Mouse (Mus musculus): ENCODE results near the gene Naa20.
A peak's percentile ranks its signal among the peaks of the same experiment; 100 is the strongest.
"Not testable (repeated sequence)": the region's sequence is repeated elsewhere in the genome, so short reads cannot be mapped to it uniquely, and the experiment has no call there.

Naa20 gene

DNA sequence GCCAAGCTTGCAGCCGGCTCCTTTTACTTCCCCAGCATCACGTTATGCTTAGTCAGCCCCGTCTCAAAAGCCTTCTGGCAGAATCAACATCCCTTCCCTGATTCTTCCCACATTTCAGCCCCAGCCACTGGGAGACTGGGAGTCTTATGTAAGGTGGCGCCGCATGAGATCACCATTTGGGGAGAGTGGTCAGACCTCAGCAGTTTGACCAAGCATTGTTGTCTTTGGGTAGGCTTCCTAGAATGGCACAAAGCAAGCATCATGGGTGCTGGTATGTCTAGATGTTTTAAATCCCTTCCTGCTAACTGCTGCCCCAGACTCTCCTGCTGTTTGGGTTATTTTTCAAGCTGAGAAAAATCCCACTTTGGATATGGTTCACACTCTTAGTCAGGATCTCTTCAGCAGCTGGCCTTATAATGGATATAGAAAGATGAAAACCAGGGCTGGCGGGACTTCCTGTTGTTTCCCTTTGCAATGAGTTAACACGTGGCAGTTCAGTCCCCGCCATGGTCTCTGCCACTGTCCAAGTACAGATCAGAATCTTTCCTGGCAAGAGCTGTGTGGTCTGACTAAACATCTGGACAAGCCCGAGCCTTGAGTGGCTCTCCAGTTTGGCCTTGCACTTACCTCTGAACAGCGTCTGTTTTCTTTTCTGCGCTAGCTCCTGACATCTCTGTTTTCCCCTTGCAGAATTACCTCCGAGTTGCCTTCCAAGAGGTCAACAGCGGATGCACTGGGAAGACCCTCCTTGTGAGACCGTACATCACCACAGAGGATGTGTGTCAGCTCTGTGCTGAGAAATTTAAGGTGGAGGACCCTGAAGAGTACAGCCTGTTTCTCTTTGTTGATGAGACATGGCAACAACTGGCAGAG, 16.8 kb upstream of the Naa20 start:
- DNase-seq (ENCODE audit: low read depth, low spot score): no peak

GRCm38 (mm10) chr2:145887937-145888765, 13.7 kb upstream of the Naa20 start:
- no peak for DNase-seq (ENCODE audit: low read depth, low spot score)

GRCm38 (mm10) chr2:145888766-145889480, 13.0 kb upstream of the Naa20 start:
- no peak for DNase-seq (ENCODE audit: low read depth, low spot score)

DNA sequence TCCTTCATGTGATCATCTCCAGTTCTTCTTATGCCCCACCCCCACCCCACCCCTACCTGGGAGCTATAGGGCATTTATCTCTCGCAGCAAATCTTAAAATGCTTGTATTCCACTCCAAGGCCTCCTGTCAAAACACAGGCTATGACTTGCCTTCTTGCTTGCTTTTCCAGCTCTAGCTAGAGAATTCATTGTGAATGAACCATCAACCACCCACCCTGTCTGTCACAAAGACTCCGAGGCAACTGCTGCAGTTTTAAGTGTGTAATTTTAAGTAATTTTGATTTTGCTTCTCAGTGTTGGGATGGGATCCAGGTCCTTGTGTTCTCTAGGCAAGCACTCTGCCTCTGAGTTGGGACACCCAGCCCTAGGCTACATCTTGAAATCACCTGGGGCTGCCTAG, 11.3 kb upstream of the Naa20 start:
- DNase-seq (ENCODE audit: low read depth, low spot score): no peak

GRCm38 (mm10) chr2:145893756-145894155, 8.1 kb upstream of the Naa20 start:
- no peak for DNase-seq (ENCODE audit: low read depth, low spot score)

- no peak for DNase-seq (ENCODE audit: low read depth, low spot score)
These were observed 3.8 kb upstream of the Naa20 start for GRCm38 (mm10) chr2:145898106-145898505.

DNA sequence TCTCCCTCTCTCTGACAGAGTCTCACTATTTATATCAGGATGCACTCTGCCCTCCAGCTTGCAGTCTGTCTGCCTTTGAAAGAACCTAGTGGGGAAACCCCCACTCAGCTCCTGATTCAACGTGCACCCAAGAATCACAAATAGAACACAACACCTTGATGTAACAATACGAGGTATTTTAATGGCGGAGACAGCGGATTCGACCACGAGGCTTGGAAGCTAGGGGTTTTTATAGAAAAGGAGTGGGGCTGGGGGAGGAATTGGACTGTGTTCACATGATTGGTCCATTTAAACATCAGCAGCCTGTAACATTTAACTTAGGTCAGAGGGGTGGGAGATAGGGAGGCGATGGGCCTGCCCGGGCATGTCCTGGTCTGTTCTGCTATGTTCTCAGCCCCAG, 1.6 kb upstream of the Naa20 start:
- not testable (repeated sequence) for DNase-seq (ENCODE audit: low read depth, low spot score)

- peak; percentile 71 for DNase-seq (ENCODE audit: low read depth, low spot score)
These were observed 1.4 kb downstream of the Naa20 start for GRCm38 (mm10) chr2:145903061-145903901.

DNA sequence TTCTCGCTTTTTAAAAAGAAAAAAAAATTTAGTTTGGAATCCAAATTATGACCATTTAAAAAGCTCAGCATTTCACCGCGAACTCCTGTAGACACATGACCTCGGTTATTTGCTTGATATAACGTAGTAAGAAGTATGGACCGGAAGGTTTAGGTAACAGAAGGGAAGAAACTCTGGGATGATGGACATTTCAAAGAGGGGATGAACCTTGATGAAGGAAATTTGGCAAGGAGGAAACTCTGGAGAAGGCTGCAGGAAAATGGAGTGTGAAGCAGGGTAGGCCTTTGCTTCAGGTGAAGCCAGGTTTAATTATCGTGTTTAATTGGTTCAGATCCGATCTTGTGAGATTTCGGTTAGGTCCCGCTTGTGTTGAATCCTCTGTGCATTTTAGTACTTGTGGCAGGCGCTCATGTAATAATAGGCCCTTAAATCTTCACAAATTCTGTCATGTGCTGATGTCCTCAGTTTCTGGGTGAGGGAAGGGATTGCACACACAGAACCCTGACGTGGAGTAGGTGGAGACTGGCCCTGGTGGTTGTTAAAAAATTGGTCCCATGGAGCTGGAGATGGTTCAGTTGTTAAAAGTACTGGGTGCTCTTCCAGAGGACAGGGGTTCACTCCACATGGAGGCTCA, 2.2 kb downstream of the Naa20 start:
- DNase-seq (ENCODE audit: low read depth, low spot score): no peak

DNA sequence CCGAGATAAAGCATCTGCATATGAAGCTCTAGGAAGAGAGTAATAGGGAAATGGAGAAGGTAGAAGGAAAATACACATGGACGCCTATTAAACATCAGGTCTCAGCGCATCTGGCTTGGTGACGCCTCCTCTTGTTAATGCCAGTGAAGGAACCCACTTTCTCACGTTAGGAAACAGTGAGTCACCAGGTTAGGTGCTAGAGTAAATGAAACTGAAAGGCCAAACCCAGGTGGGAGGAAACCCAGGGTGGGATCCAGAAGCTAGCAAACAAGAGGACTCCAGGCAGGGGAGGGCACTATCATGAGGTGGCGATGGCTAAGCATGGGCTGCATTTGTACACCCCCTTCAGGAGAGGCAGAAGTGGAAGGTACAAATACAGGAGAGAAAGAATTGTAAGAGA, 3.3 kb downstream of the Naa20 start:
- DNase-seq (ENCODE audit: low read depth, low spot score): no peak

DNA sequence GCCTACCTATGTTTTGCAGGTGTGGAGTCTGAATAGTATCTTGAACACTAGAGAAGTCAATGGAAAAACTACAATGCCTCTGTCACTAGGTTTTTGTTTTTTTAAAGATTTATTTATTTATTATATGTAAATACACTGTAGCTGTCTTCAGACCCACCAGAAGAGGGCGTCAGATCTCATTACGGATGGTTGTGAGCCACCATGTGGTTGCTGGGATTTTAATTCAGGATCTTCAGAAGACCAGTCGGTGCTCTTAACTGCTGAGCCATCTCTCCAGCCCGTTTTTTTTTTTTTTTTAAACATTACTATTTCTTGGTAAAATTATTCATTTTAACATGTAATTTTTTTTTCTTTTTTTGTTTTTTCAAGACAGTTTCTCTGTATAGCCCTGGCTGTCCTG, 4.0 kb downstream of the Naa20 start:
- not testable (repeated sequence) for DNase-seq (ENCODE audit: low read depth, low spot score)

DNA sequence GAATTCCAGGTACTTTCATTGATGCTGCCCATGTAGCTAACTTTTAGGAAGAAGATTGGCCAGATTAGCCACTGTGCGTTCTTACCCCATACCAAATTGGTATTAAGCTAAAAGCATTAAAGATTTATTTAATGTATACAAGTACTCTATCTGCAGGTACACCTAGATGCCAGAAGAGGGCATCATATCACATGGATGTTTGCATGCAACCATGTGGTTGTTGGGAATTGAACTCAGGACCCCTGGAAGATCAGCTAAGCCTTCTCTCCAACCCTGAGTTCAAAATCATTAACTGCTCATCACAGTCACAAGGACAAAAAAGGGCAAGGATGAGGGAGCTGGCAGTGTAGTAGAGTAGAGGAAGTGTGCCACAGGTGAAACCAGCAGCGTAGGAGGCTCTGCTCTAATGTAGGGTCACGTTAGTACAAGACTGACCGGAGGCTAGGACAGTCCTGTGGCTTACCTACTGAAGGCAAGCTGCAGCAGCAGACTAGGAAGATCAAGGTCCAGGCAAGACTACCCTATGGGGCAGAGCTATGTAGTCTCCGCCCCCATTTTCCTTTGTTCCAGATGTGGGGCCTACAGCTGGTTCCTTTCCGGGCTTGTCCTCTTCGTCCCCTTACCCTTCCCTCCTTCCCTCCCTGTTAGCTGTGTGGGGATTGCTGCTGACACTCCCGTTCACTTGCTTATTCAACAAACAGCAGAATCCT, 19.2 kb downstream of the Naa20 start:
- no peak for DNase-seq (ENCODE audit: low read depth, low spot score)

- DNase-seq (ENCODE audit: low read depth, low spot score): peak; percentile 91
These were observed 32.7 kb downstream of the Naa20 start, which contains the start of the genes Cfap61 and Crnkl1 for GRCm38 (mm10) chr2:145934339-145935231. Gene Cfap61 (plus strand): TSS chr2:145934784. Gene Crnkl1 (minus strand): TSS chr2:145935014.

GRCm38 (mm10) chr2:145936975-145937374, 35.1 kb downstream of the Naa20 start:
- no peak for DNase-seq (ENCODE audit: low read depth, low spot score)

DNA sequence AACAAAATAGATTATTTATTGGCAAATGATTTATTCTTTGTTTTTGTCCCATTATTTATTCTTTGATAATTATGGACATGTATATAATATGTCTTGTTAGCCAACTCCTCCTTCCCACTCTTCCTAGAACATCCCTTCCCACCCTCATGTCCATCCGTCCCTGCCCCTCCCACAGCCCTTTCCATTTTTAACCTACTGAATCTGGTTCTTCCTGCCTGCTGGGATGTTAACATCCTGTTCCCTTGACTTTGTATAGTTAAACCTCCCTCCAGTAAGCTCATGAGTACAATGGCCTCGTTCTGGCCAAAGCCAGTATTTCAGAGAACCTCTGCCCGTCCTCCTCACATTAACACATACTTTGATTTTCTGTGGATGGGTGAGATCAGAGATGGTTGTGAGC, 39.5 kb downstream of the Naa20 start:
- DNase-seq (ENCODE audit: low read depth, low spot score): no peak

GRCm38 (mm10) chr2:145944286-145944685, 42.4 kb downstream of the Naa20 start:
- DNase-seq (ENCODE audit: low read depth, low spot score): no peak

- DNase-seq (ENCODE audit: low read depth, low spot score): no peak
These were observed 46.6 kb downstream of the Naa20 start for GRCm38 (mm10) chr2:145948402-145948954.

DNA sequence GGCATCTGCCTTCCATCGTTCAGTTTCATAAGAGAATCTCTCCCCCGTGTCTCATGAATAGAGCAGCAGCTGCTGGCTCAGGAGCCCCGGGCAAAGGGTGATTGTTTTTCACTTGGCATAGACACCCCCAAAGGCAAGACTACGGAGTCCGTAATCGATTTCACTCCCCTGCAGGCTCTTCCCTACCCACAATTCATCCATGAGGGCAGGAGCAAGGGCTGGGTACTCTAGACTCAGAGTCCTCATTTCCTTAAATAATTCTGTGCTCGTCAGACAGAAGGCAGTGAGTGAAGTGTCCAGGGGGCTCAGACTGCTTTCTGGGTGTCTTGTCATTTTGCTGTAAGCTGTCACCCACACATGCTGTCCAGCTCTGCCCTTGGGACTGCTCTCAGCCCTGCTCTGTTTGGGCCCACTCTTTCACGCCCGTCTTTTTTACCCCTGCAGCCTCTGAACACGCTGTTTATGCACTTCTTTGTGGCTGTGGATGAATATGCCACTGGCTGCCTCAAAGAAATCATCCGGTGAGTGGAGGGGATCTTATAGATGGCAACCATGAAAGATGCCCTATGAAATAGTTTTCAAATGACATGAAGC, 47.7 kb downstream of the Naa20 start:
- DNase-seq (ENCODE audit: low read depth, low spot score): no peak
